Mouse (Mus musculus) thymus, adult 2 months (tissue): ENCODE measurements around the gene Cd55.

ENCODE experiments used
- CTCF ChIP-seq: fragments of 200-500 bp; IDR thresholded peaks from 2 replicates; pipeline ENCODE4 v1.5.1; 2012; ENCODE audit warnings: mild to moderate bottlenecking, control low read depth, low read length, moderate library complexity, borderline replicate concordance; ENCODE audit not compliant: control insufficient read depth, poor library complexity, insufficient read depth; ENCODE audit errors: extremely low read depth
- POLR2A ChIP-seq: fragments of 200-500 bp; IDR thresholded peaks from 2 replicates; pipeline ENCODE4 v1.6.1; 2012; ENCODE audit warnings: mild to moderate bottlenecking, low read length, control low read depth, moderate library complexity; ENCODE audit not compliant: control insufficient read depth, poor library complexity, insufficient read depth; ENCODE audit errors: extremely low read depth

- TF ChIP-seq POLR2A: no peak
- TF ChIP-seq CTCF: no peak
Measured at GRCm38 (mm10) chr1:130474936-130475335, 12.4 kb upstream of the Cd55 start.
